Mouse (Mus musculus): ENCODE data around the gene Tdp1.
A peak's percentile ranks its signal among the peaks of the same experiment; 100 is the strongest.

Tdp1 gene

GRCm38 (mm10) chr12:99898248-99898870, 14.0 kb downstream of the Tdp1 start:
- DNase-seq, result no peak

DNA sequence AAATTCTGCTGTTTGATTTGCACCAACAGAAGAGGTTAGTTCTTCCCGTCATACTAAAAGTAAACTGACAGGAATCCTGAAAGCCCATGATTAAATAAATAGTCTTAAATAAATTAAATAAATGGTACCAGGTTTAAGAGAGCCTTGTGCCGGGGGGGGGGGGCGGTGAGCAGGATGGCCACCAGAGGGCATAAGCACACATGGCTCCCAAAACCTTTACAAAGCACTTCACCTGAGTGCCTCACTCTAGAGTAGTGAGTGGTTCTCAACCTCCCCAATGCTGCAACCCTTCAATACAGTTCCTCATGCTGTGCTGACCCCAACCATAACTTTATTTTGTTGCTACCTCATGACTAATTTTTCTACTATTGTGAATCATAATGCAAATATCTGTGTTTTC, 15.7 kb downstream of the Tdp1 start:
- DNase-seq, result no peak

DNA sequence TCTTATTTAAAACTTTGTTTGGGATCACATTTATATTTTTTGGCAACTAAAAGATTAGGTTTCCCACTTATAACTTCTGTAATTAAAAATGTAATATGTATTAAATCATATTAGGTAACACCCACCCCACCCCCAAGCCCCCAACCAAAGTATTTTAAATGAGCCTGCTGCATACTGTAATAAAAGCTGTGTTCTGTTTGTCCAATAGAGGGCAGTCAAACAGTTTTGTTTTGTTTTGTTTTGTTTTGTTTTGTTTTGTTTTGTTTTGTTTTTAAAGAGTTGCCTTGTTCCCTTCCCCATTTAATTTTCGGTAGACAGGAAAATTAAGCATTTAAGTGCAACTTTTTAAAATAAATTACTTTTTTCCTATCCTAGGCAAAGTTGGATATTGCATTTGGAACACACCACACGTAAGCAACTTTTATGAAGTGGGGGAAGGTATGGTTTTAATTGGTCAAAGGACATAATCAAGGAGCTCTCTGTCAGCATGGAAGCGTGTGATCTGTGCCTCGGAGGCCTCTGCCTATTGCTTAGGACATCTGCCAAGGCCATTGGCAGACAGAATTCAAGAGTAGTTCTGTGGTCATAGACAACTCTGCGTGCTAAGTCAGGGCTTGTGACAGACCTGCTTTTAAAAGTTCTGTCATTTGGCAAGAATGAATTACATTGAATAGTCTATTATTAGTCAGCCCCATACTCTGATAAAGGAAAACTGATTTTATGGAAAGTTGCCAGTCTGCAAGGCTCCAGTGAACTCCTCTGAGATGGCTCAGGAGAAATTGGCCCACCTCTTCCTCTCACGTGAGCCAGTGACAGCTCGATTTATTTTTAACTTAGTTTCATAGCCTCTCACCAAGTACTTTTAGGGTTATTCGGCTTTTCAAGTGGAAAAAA, 17.9 kb downstream of the Tdp1 start:
- peak; percentile 53 to 66 for DNase-seq

- DNase-seq, result no peak
Observed at GRCm38 (mm10) chr12:99902867-99903370, 18.6 kb downstream of the Tdp1 start.

DNA sequence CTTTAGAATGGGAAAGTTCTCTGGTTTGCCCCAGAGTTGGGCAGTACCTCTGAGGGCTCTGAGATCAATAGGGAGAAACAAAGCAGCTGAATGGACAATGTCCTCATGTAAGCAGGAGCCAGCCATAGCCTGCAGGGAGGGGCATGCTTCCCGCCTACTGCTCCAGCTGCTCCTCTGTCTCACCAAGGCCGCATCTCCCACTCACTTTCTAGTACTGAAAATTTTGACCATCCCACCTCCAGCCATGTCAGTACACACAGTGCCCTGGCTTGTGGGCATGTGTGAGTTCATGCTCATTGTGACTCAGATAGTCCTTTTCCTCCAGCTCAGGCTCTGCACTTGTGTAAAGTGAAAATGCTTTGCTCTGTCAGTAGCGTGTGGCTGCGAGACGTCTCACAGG, 20.2 kb downstream of the Tdp1 start:
- DNase-seq, result no peak

DNA sequence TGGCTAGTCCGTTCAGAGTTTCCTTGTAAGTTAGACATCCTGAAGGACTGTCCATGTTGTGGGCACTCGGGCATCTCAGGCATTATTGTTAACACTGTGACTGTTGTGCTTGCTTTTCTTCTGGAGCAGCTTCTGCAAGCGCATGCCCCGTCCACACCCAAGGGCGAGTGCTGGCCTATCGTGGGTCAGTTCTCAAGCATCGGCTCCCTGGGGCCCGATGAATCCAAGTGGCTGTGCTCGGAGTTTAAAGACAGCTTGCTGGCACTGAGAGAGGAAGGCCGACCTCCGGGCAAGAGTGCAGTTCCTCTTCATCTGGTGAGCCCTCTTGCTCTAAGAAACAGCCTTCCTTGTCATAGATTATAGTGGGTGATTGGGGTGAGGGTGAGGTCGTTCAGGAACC, 27.1 kb downstream of the Tdp1 start:
- peak; percentile 57 to 72 for DNase-seq

GRCm38 (mm10) chr12:99917800-99918427, 33.6 kb downstream of the Tdp1 start:
- DNase-seq, result no peak

GRCm38 (mm10) chr12:99919636-99920035, 35.3 kb downstream of the Tdp1 start:
- DNase-seq, result no peak

GRCm38 (mm10) chr12:99921045-99921444, 36.7 kb downstream of the Tdp1 start:
- peak in 1 of 2 experiments; percentile 35 for DNase-seq

GRCm38 (mm10) chr12:99923131-99923606, 38.9 kb downstream of the Tdp1 start:
- no peak for DNase-seq

- no peak for DNase-seq
Observed at GRCm38 (mm10) chr12:99923703-99924102, 39.4 kb downstream of the Tdp1 start.

- DNase-seq, result no peak
Observed at GRCm38 (mm10) chr12:99928311-99928710, 44.0 kb downstream of the Tdp1 start.

DNA sequence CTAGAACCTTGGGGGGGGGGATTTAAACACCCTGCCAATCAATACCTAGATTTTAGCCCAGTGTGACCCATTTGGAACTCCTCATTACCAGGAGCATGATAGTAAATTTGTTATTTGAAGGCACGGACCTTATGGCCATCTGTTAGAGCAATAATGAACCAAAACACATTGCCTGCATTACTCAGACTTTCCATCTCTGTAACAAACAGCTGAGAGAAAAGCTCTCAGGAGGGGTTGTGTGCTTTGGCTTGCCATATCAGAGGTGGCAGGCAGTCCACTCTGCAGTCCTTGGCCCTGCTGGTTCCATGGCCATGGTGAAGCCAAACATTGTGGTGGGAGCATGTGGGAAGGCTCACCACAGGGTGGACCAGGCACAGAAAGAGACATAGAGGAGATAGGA, 44.8 kb downstream of the Tdp1 start:
- DNase-seq, result no peak

DNA sequence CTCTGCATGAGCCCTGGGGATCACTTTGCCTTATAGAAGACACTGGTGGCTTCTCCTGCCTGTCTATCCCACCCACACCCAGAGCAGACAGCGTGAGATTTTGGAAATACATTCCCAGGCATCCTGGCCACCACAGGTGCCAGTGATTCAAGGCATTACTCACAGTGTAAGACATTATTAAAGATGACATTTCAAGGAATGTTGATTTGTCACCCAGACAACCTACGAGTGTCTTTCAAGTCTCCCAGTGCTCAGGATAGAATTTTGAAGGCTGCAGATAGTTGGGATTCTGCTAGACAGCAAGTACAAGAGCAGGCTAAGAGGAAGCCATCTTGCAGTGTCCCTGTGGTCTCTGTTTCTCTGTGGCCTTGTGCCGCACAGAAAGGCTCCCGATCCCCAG, 47.9 kb downstream of the Tdp1 start:
- no peak for DNase-seq

- no peak for DNase-seq
Observed at GRCm38 (mm10) chr12:99933630-99934029, 49.3 kb downstream of the Tdp1 start.

GRCm38 (mm10) chr12:99935403-99935802, 51.1 kb downstream of the Tdp1 start:
- DNase-seq, result no peak

DNA sequence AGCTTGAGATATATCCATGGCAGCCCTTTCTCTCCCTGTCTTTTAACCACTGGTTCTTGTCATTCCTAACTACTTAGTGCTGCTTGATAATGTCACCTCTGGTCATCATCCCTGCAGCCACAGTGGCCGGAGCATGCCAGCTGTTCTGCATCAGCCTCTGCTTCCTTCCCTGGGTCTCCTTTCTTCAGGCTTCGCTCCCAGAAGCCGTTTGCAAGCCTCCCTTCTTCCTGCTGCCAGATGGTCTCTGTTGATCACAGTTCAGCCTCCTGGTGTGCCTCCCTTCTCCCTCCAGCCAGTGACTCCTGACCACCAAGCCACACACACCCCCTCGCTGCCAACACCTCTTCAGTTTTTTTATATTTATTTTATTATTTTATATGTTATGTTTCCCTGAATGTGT, 54.2 kb downstream of the Tdp1 start:
- peak; percentile 22 to 48 for DNase-seq

GRCm38 (mm10) chr12:99939179-99939578, 54.9 kb downstream of the Tdp1 start:
- no peak for DNase-seq

- peak; percentile 69 to 87 for DNase-seq
Observed at GRCm38 (mm10) chr12:99940704-99941103, 56.4 kb downstream of the Tdp1 start.

DNA sequence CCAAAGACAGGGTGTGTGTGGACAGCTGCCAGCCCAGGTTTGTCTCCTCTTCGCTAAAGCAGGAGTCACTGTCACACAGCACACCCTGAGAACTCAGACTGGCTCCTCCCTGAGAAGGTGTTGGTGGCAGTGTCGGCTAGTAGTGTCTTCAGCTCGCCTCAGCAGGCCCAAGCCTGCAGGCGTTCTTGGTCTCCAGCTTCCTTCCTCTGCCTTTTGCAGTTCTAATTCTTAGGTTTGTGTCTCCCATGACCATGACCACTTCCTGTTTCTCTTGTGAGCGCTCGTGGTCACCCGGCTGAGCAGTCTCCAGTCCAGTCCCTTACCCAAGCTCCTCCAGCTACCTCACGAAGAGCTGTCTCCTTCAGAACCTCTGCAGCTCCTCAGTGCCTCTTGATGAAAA, 58.1 kb downstream of the Tdp1 start:
- DNase-seq, result no peak

DNA sequence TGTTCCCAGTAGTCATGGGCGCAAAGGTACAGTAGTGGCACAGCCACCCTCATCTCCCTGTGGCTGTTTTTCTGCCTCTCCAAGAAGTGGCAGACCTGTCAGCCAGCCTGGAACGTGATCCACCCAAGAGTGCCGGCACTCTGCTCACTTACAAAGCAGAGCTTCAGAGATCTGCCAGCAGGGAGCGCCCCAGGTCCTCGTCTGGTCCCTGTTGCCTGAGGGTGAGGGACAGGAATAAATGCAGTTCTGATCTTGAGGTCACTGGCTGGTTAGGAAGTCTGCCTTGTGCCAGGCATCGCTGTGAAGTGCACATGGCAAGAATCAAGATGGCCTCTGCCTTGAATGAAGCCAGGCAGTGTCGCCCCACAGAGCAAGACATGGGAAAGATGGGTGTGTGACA, 68.6 kb downstream of the Tdp1 start:
- peak; percentile 53 to 67 for DNase-seq

DNA sequence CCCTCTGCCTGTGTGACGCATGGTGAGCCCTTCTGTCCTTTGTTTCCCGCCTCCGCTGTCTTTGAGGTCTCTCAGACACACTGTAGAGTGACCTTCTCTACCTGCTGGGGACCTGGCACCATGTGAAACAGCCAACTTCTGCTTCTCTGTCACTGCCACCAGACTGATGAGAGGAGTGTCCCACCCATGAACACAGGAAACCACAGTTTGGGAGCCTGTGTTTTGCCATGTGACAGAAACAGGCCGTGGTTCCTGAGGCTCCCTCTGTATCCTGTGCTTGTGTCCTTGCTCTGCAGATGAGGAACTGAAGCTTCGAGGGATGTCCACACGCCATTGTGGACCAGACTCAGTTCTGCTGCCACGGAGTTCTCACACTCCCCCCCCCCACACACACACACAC, 72.1 kb downstream of the Tdp1 start:
- no peak for DNase-seq

All from kidney, postnatal 25 days (tissue).